Mouse (Mus musculus): Measurements from ENCODE around the gene Cd37. TPM values are rescaled to one million over a fixed set of nuclear protein-coding genes. Genes with fewer than 3 reads are reported as not detected.
A peak's percentile ranks its signal among the peaks of the same experiment; 100 is the strongest.
"Not testable (repeated sequence)": the region's sequence is repeated elsewhere in the genome, so short reads cannot be mapped to it uniquely, and the experiment has no call there.

Gene Cd37
- 1 to 10 TPM; 5.0 to 5.9 TPM for total RNA-seq (2021)

- DNase-seq (ENCODE audit: low spot score in 2 of 2): no peak
Observed at GRCm38 (mm10) chr7:45238723-45239496, at the start of gene Cd37. Gene Cd37, minus strand, starts transcription at chr7:45239115.

GRCm38 (mm10) chr7:45286486-45286885, 47.6 kb upstream of the Cd37 start:
- no peak for DNase-seq (ENCODE audit: low spot score in 2 of 2)
- intact Hi-C loops (cut with DNase I): no loop called here

More at GRCm38 (mm10) chr7:45238723-45239496, at the start of gene Cd37:
- intact Hi-C loops (cut with DNase I): no loop called here

- intact Hi-C loops (cut with DNase I): no loop called here
- DNase-seq (ENCODE audit: low spot score in 2 of 2): peak; percentile 75 to 78
Observed at GRCm38 (mm10) chr7:45277136-45277760, 38.3 kb upstream of the Cd37 start, which contains the start of gene Slc6a21. Gene Slc6a21, plus strand, starts transcription at chr7:45277513.

GRCm38 (mm10) chr7:45273672-45274071, 34.8 kb upstream of the Cd37 start:
- no peak for DNase-seq (ENCODE audit: low spot score in 2 of 2)
- intact Hi-C loops (cut with DNase I): no loop called here

GRCm38 (mm10) chr7:45272786-45273412, 34.0 kb upstream of the Cd37 start:
- DNase-seq (ENCODE audit: low spot score in 2 of 2): no peak
- intact Hi-C loops (cut with DNase I): no loop called here

- DNase-seq (ENCODE audit: low spot score in 2 of 2): no peak
Observed at GRCm38 (mm10) chr7:45265518-45265917, 26.6 kb upstream of the Cd37 start.

GRCm38 (mm10) chr7:45264348-45264747, 25.4 kb upstream of the Cd37 start:
- DNase-seq (ENCODE audit: low spot score in 2 of 2): no peak
- intact Hi-C loops (cut with DNase I): no loop called here

More at GRCm38 (mm10) chr7:45265518-45265917, 26.6 kb upstream of the Cd37 start:
- intact Hi-C loops (cut with DNase I): no loop called here

GRCm38 (mm10) chr7:45263006-45263607, 24.2 kb upstream of the Cd37 start:
- no peak for DNase-seq (ENCODE audit: low spot score in 2 of 2)
- intact Hi-C loops (cut with DNase I): no loop called here

GRCm38 (mm10) chr7:45262266-45262665, 23.4 kb upstream of the Cd37 start:
- intact Hi-C loops (cut with DNase I): no loop called here
- DNase-seq (ENCODE audit: low spot score in 2 of 2): no peak

- no peak for DNase-seq (ENCODE audit: low spot score in 2 of 2)
- intact Hi-C loops (cut with DNase I): no loop called here
Observed at GRCm38 (mm10) chr7:45259281-45259680, 20.4 kb upstream of the Cd37 start.

GRCm38 (mm10) chr7:45257063-45257840, 18.3 kb upstream of the Cd37 start:
- peak; percentile 46 to 51 for DNase-seq (ENCODE audit: low spot score in 2 of 2)
- intact Hi-C loops (cut with DNase I): no loop called here

GRCm38 (mm10) chr7:45255822-45256221, 16.9 kb upstream of the Cd37 start:
- DNase-seq (ENCODE audit: low spot score in 2 of 2): not testable (repeated sequence)
- intact Hi-C loops (cut with DNase I): loop anchor here (2.0 kb wide), 1 partner anchor 41 kb away; no protein-coding TSS in a partner anchor

- intact Hi-C loops (cut with DNase I): loop anchor here (2.0 kb wide), 1 partner anchor 43 kb away; no protein-coding TSS in a partner anchor
- no peak for DNase-seq (ENCODE audit: low spot score in 2 of 2)
Observed at GRCm38 (mm10) chr7:45253806-45254205, 14.9 kb upstream of the Cd37 start.

- DNase-seq (ENCODE audit: low spot score in 2 of 2): no peak
- intact Hi-C loops (cut with DNase I): no loop called here
Observed at GRCm38 (mm10) chr7:45247666-45248065, 8.8 kb upstream of the Cd37 start.

GRCm38 (mm10) chr7:45241389-45241749, 2.5 kb upstream of the Cd37 start:
- intact Hi-C loops (cut with DNase I): no loop called here
- no peak for DNase-seq (ENCODE audit: low spot score in 2 of 2)

GRCm38 (mm10) chr7:45240633-45241388, 1.9 kb upstream of the Cd37 start, which contains the start of gene Slc6a16:
Gene Slc6a16, plus strand, starts transcription at chr7:45241085.
- intact Hi-C loops (cut with DNase I): no loop called here
- DNase-seq (ENCODE audit: low spot score in 2 of 2): peak; percentile 54 to 59

GRCm38 (mm10) chr7:45240109-45240508, 1.2 kb upstream of the Cd37 start:
- DNase-seq (ENCODE audit: low spot score in 2 of 2): no peak
- intact Hi-C loops (cut with DNase I): no loop called here
